Mouse (Mus musculus): ENCODE results near the gene Omt2a. TPM values are rescaled to one million over a fixed set of nuclear protein-coding genes. Genes with fewer than 3 reads are reported as not detected.
"Not testable (repeated sequence)": the region's sequence is repeated elsewhere in the genome, so short reads cannot be mapped to it uniquely, and the experiment has no call there.

Omt2a gene
- total RNA-seq, 2 experiments from 2014 or later: not detected

- DNase-seq: no peak
Measured at GRCm38 (mm10) chr9:78298232-78298631, 16.4 kb downstream of the Omt2a start.

GRCm38 (mm10) chr9:78296089-78296488 is 18.5 kb downstream of the Omt2a start:
- peak in 1 of 2 experiments; percentile 38 for DNase-seq

- DNase-seq: not testable (repeated sequence)
Measured at GRCm38 (mm10) chr9:78294781-78295180, 19.8 kb downstream of the Omt2a start.

GRCm38 (mm10) chr9:78293683-78294082 is 20.9 kb downstream of the Omt2a start:
- DNase-seq: not testable (repeated sequence)

GRCm38 (mm10) chr9:78292462-78292861 is 22.1 kb downstream of the Omt2a start:
- not testable (repeated sequence) for DNase-seq

GRCm38 (mm10) chr9:78289723-78290122 is 24.9 kb downstream of the Omt2a start, which contains the start of gene Gm10639:
Gm10639 (plus strand) TSS chr9:78289923.
- DNase-seq: not testable (repeated sequence)

- not testable (repeated sequence) for DNase-seq
Measured at GRCm38 (mm10) chr9:78289063-78289462, 25.5 kb downstream of the Omt2a start.

GRCm38 (mm10) chr9:78282002-78282711 is 32.4 kb downstream of the Omt2a start:
- DNase-seq: peak in 1 of 2 experiments; percentile 11

- DNase-seq: not testable (repeated sequence)
Measured at GRCm38 (mm10) chr9:78270945-78271344, 43.7 kb downstream of the Omt2a start.

Other genes with a start within 250 kb of the Omt2a start
- 10 to 100 TPM; 32.0 to 33.2 TPM for gene Fbxo9, start 205.7 kb downstream of the Omt2a start, total RNA-seq (2021)
- 10 to 100 TPM; 10.7 to 12.2 TPM for gene Ick, start 205.6 kb downstream of the Omt2a start, total RNA-seq (2021)
- 100 to 1,000 TPM; 125 to 127 TPM for gene Gsta4, start 132.0 kb downstream of the Omt2a start, total RNA-seq (2021)
- gene Gsta1, start 84.1 kb downstream of the Omt2a start, total RNA-seq (2021): 1 to 10 TPM; 2.3 to 3.3 TPM
- 1 to 10 TPM; 2.1 to 2.5 TPM for gene Gm3776, start 57.7 kb downstream of the Omt2a start, total RNA-seq (2021)
- 1 to 10 TPM in 1 of 2 experiments, under 1 TPM in 1; 0.93 to 1.2 TPM for gene Gm10639, start 24.9 kb downstream of the Omt2a start, total RNA-seq (2021)
- not detected for gene Omt2b, start 12.8 kb upstream of the Omt2a start, total RNA-seq (2021)
- 1 to 10 TPM; 2.1 to 2.2 TPM for gene Gsta2, start 41.0 kb upstream of the Omt2a start, total RNA-seq (2021)
- gene Dppa5a, start 53.4 kb upstream of the Omt2a start, total RNA-seq (2021): not detected
- gene Ooep, start 63.9 kb upstream of the Omt2a start, total RNA-seq (2021): not detected
- not detected for gene Ddx43, start 81.0 kb upstream of the Omt2a start, total RNA-seq (2021)
- gene Cgas, start 128.4 kb upstream of the Omt2a start, total RNA-seq (2021): under 1 TPM; 0.39 to 0.42 TPM
- gene Mto1, start 133.4 kb upstream of the Omt2a start, total RNA-seq (2021): 10 to 100 TPM; 21.9 to 25.0 TPM
- not detected for gene Gm17324, start 134.0 kb upstream of the Omt2a start, total RNA-seq (2021)
- 1,000 to 10,000 TPM in 1 of 2 experiments, 100 to 1,000 TPM in 1; 994 to 1,266 TPM for gene Eef1a1, start 174.4 kb upstream of the Omt2a start, total RNA-seq (2021)

Measured in heart, adult 18-20 months (tissue).